In genomic region chr17:45572103-45573086, GRCm38 (mm10) we compare ENCODE assay signal across 8 mouse cellular contexts. TPM values are rescaled to one million over a fixed set of nuclear protein-coding genes. Genes with fewer than 3 reads are reported as not detected.
DNase-seq lines count a peak whose midpoint lies in the region; ATAC-seq and TF ChIP-seq lines count a peak whose summit lies in the region.

No protein-coding gene starts in this region.

- H3K4me1 ChIP-seq in embryonic facial prominence, embryonic 12.5 days = peaks cover 20% of the 10 kb centered on the region
- peaks cover 3% of the 10 kb centered on the region for H3K4me1 ChIP-seq in heart, adult 2 months (ENCODE audit: control insufficient read depth, insufficient read depth, low read length)
- H3K4me1 ChIP-seq in limb, embryonic 13.5 days = peaks cover 38% of the 10 kb centered on the region
- peaks cover 57% of the 10 kb centered on the region for H3K4me1 ChIP-seq in midbrain, embryonic 13.5 days (replicated peaks)

- TF ChIP-seq CTCF in heart, adult 2 months (IDR thresholded peaks at IDR 0.05) = peak; percentile 38

- 0 out of 2 replicates have a peak, but pooled peaks have one; percentile 10 for TF ChIP-seq EP300 in heart, adult 2 months (IDR thresholded peaks at IDR 0.05; ENCODE audit: insufficient read depth, low read depth, low read length)

- peak; percentile 59; the same call in 1 of the 2 replicates for TF ChIP-seq POLR2A in heart, adult 2 months (IDR thresholded peaks at IDR 0.05; ENCODE audit: insufficient read depth, low read depth, low read length)

- under 1% methylated on average over 56 of the region's 57 CpGs for WGBS in embryonic facial prominence, embryonic 12.5 days
- under 1% methylated on average over 57 of the region's 57 CpGs for WGBS in heart, adult 2 months
- under 1% methylated on average over 53 of the region's 57 CpGs for WGBS in limb, embryonic 13.5 days
- 0% methylated on average over 55 of the region's 57 CpGs for WGBS in midbrain, embryonic 13.5 days

- H3K36me3 ChIP-seq in embryonic facial prominence, embryonic 12.5 days = peaks cover 44% of the 10 kb centered on the region
- peaks cover 15% of the 10 kb centered on the region for H3K36me3 ChIP-seq in heart, adult 2 months (ENCODE audit: control insufficient read depth, insufficient read depth, low read length)
- H3K36me3 ChIP-seq in limb, embryonic 13.5 days = peaks cover 44% of the 10 kb centered on the region
- peaks cover 43% of the 10 kb centered on the region for H3K36me3 ChIP-seq in midbrain, embryonic 13.5 days

- H3K27ac ChIP-seq in embryonic facial prominence, embryonic 12.5 days = peak overlapping the region; percentile 97
- H3K27ac ChIP-seq in heart, adult 2 months = peak overlapping the region; percentile 100
- peak overlapping the region; percentile 96 for H3K27ac ChIP-seq in limb, embryonic 13.5 days
- peak overlapping the region; percentile 98 for H3K27ac ChIP-seq in midbrain, embryonic 13.5 days

- H3K9ac ChIP-seq in embryonic facial prominence, embryonic 12.5 days = peak overlapping the region; percentile 99
- H3K9ac ChIP-seq in heart, adult 2 months (ENCODE audit: low read depth, low read length) = peak overlapping the region; percentile 94
- peak overlapping the region; percentile 99 for H3K9ac ChIP-seq in limb, embryonic 13.5 days
- peak overlapping the region; percentile 99 for H3K9ac ChIP-seq in midbrain, embryonic 13.5 days (replicated peaks)

- intact Hi-C loops in heart, adult 2 months (cut with DNase I) = loop anchor here (1.0 to 5.0 kb wide), 2 partner anchors 8 to 455 kb away; no protein-coding TSS in a partner anchor

- DNase-seq in urinary bladder, postnatal 25 days (ENCODE audit: low spot score) = peak; percentile 54
- DNase-seq in urinary bladder, postnatal 10 days (ENCODE audit: low spot score) = no peak
- peak; percentile 89 to 90 for DNase-seq in heart, adult 2 months
- peak; percentile 82 for DNase-seq in kidney, adult 18-20 months
- DNase-seq in spleen, postnatal 14 days (ENCODE audit: low spot score in 2 of 2) = peak; percentile 41 to 59

- no peaks in the 10 kb centered on the region for H3K79me2 ChIP-seq in heart, adult 2 months (replicated peaks; ENCODE audit: control insufficient read depth, insufficient read depth, low read length)

- peak; percentile 54 for ATAC-seq in embryonic facial prominence, embryonic 12.5 days (ENCODE audit: insufficient number of reproducible peaks, insufficient read depth, low FRiP score, low TSS enrichment)
- ATAC-seq in limb, embryonic 13.5 days (ENCODE audit: low FRiP score, low read depth) = peak; percentile 44
- peak; percentile 75 for ATAC-seq in midbrain, embryonic 13.5 days

- H3K27me3 ChIP-seq in embryonic facial prominence, embryonic 12.5 days = no peaks in the 10 kb centered on the region
- no peaks in the 10 kb centered on the region for H3K27me3 ChIP-seq in heart, adult 2 months (ENCODE audit: control insufficient read depth, insufficient read depth, low read length)
- no peaks in the 10 kb centered on the region for H3K27me3 ChIP-seq in limb, embryonic 13.5 days
- no peaks in the 10 kb centered on the region for H3K27me3 ChIP-seq in midbrain, embryonic 13.5 days

- H3K9me3 ChIP-seq in embryonic facial prominence, embryonic 12.5 days = no peaks in the 10 kb centered on the region
- H3K9me3 ChIP-seq in limb, embryonic 13.5 days = no peaks in the 10 kb centered on the region
- H3K9me3 ChIP-seq in midbrain, embryonic 13.5 days = no peaks in the 10 kb centered on the region

- peak overlapping the region; percentile 98 for H3K4me3 ChIP-seq in embryonic facial prominence, embryonic 12.5 days
- peak overlapping the region; percentile 97 for H3K4me3 ChIP-seq in heart, adult 2 months
- peak overlapping the region; percentile 100 for H3K4me3 ChIP-seq in limb, embryonic 13.5 days
- H3K4me3 ChIP-seq in midbrain, embryonic 13.5 days (replicated peaks) = peak overlapping the region; percentile 99

- H3K4me2 ChIP-seq in embryonic facial prominence, embryonic 12.5 days (replicated peaks) = peak overlapping the region; percentile 78
- H3K4me2 ChIP-seq in limb, embryonic 13.5 days (replicated peaks) = peak overlapping the region; percentile 82
- peak overlapping the region; percentile 85 for H3K4me2 ChIP-seq in midbrain, embryonic 13.5 days (replicated peaks)

RNA-seq across cellular contexts. Expression of gene Hsp90ab1, which starts 0.7 kb away (rescaled TPM):
- polyA plus RNA-seq in embryonic facial prominence, embryonic 12.5 days (2016; fragmentation: Nextera tagmentation; extraction: Ambion mirVana) = 1,470 and 1,480 TPM in 2 replicates
- 1,000 to 10,000 TPM; 1,183 to 1,319 TPM for total RNA-seq in heart, adult 2 months (2021)
- polyA plus RNA-seq in heart, adult 2 months (2012; rRNA removed) = 464 and 736 TPM in 2 replicates
- polyA plus RNA-seq in limb, embryonic 13.5 days (2015; fragmentation: Nextera tagmentation; extraction: Ambion mirVana) = 1,635 and 1,682 TPM in 2 replicates
- 1,587 and 1,677 TPM in 2 replicates for polyA plus RNA-seq in midbrain, embryonic 13.5 days (2015; fragmentation: Nextera tagmentation; extraction: Ambion mirVana)

RNA-seq across cellular contexts. Expression of gene Slc35b2, which starts 8.7 kb away (rescaled TPM):
- 108 and 109 TPM in 2 replicates for polyA plus RNA-seq in embryonic facial prominence, embryonic 12.5 days (2016; fragmentation: Nextera tagmentation; extraction: Ambion mirVana)
- 10 to 100 TPM; 23.4 to 24.0 TPM for total RNA-seq in heart, adult 2 months (2021)
- polyA plus RNA-seq in heart, adult 2 months (2012; rRNA removed) = 45.1 and 49.2 TPM in 2 replicates
- 114 and 127 TPM in 2 replicates for polyA plus RNA-seq in limb, embryonic 13.5 days (2015; fragmentation: Nextera tagmentation; extraction: Ambion mirVana)
- polyA plus RNA-seq in midbrain, embryonic 13.5 days (2015; fragmentation: Nextera tagmentation; extraction: Ambion mirVana) = 89.2 and 95.3 TPM in 2 replicates

RNA-seq across cellular contexts. Expression of gene Nfkbie, which starts 16.9 kb away (rescaled TPM):
- 6.7 and 8.3 TPM in 2 replicates for polyA plus RNA-seq in embryonic facial prominence, embryonic 12.5 days (2016; fragmentation: Nextera tagmentation; extraction: Ambion mirVana)
- total RNA-seq in heart, adult 2 months (2021) = 1 to 10 TPM; 1.1 TPM
- polyA plus RNA-seq in heart, adult 2 months (2012; rRNA removed) = 1.6 and 2.2 TPM in 2 replicates
- polyA plus RNA-seq in limb, embryonic 13.5 days (2015; fragmentation: Nextera tagmentation; extraction: Ambion mirVana) = 6.2 and 6.3 TPM in 2 replicates
- 5.2 and 7.1 TPM in 2 replicates for polyA plus RNA-seq in midbrain, embryonic 13.5 days (2015; fragmentation: Nextera tagmentation; extraction: Ambion mirVana)

RNA-seq across cellular contexts. Expression of gene Tmem151b, which starts 22.9 kb away (rescaled TPM):
- 9.2 and 11.1 TPM in 2 replicates for polyA plus RNA-seq in embryonic facial prominence, embryonic 12.5 days (2016; fragmentation: Nextera tagmentation; extraction: Ambion mirVana)
- under 1 TPM in 1 of 2 experiments, not detected in 1; 0.07 TPM for total RNA-seq in heart, adult 2 months (2021)
- 0.04 and 0.06 TPM in 2 replicates for polyA plus RNA-seq in heart, adult 2 months (2012; rRNA removed)
- 10.0 and 10.5 TPM in 2 replicates for polyA plus RNA-seq in limb, embryonic 13.5 days (2015; fragmentation: Nextera tagmentation; extraction: Ambion mirVana)
- 23.5 and 25.5 TPM in 2 replicates for polyA plus RNA-seq in midbrain, embryonic 13.5 days (2015; fragmentation: Nextera tagmentation; extraction: Ambion mirVana)

RNA-seq across cellular contexts. Expression of gene Slc29a1, which starts 27.0 kb away (rescaled TPM):
- 59.1 and 60.5 TPM in 2 replicates for polyA plus RNA-seq in embryonic facial prominence, embryonic 12.5 days (2016; fragmentation: Nextera tagmentation; extraction: Ambion mirVana)
- 10 to 100 TPM; 80.3 to 84.6 TPM for total RNA-seq in heart, adult 2 months (2021)
- polyA plus RNA-seq in heart, adult 2 months (2012; rRNA removed) = 160 and 184 TPM in 2 replicates
- polyA plus RNA-seq in limb, embryonic 13.5 days (2015; fragmentation: Nextera tagmentation; extraction: Ambion mirVana) = 74.0 and 83.4 TPM in 2 replicates
- polyA plus RNA-seq in midbrain, embryonic 13.5 days (2015; fragmentation: Nextera tagmentation; extraction: Ambion mirVana) = 29.7 and 30.4 TPM in 2 replicates
